Mouse (Mus musculus): ENCODE results near the gene Bptf.

DNA sequence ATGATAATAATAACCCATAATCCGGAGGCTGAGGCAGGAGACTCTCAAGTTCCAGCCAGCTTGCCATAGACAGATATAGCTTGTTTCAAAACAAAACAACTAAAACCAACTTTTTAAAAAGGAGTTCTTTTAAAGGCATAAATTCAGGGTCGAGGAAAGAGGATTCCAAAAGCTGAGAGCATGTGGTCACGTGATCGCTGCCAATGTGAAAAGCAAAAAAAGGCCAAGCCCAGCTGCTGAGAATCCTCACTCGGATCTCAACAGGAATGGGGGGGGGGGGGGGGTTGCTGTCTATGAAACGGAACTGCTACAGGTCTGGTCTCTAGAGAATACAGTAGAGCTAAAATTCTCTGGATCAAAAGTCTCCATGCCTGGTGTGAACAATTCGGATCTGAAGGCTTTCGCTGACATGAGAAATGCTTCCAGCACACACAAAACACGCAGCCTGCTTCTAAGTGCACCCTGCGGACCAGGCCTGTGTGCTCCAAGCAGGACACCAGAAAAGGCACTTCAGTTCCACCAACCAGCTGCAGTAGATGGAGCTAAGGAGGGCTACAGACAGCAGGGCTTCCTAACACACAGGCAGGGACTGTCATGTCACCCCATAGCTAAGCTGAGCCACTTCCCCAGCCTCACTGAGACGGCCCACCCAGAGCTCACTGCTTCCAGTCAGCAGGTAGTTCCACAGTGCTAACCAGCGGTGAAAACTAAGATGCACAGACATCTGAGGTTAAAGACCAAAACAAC is 24.8 kb downstream of the Bptf start:
- TF ChIP-seq POLR2A (IDR thresholded peaks at IDR 0.05; ENCODE audit: borderline replicate concordance, insufficient read depth, low read length) (no peak), CTCF (IDR thresholded peaks at IDR 0.05; ENCODE audit: borderline replicate concordance, insufficient read depth, low read depth, low read length) (no peak)

Measured in cerebellum, adult 2 months (tissue).